Mouse (Mus musculus) embryonic fibroblast, embryonic 13.5 days (primary cell): ENCODE results near the gene Acad9.

ENCODE experiments used
- CTCF ChIP-seq: IDR thresholded peaks from 2 replicates; pipeline ENCODE4 v1.5.1; 2011; ENCODE audit warnings: mild to moderate bottlenecking, control low read depth, low read length, moderate library complexity, borderline replicate concordance; ENCODE audit not compliant: insufficient read depth
- POLR2A ChIP-seq: IDR thresholded peaks from 2 replicates; pipeline ENCODE4 v1.6.1; 2011; ENCODE audit warnings: low read depth, mild to moderate bottlenecking, control low read depth, low read length, moderate library complexity

DNA sequence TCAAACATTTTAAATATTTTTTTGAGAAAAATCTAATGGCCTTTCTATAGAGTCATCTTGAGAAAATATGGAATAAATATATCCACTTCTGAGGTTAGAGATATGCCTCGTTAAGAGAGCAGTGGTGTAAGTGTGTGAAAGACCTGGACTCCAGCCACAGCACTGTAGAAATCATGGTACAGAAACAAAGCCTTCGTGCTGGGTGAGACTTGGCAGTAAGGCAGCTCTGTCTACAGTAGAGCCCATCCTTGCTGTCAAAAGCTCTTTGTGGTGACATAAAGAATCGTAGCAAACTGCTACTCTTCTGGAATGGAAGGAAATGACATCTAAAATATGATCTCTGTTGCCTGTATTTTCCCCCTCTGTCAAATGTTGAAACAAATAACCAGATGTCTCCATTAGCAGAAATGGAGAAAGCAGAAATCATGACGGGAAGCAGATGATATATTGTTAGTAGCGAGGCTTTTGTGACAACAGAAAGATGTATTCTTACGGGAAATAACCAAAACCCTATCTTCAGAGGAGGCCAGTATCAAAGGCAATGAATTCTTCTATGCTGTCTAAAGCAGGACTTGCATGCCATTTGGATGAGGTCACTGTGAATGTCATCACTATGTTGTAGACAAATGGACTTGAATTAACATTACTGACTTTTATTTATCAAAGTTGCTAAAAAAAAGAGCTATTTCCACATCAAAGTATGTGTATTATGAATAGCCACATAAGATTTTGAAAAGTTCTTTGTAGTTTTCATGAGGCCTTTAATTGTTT is 33.9 kb upstream of the Acad9 start:
- TF ChIP-seq POLR2A: no peak
- TF ChIP-seq CTCF: no peak
